Mouse (Mus musculus): ENCODE results near the gene Olfr578. TPM values are rescaled to one million over a fixed set of nuclear protein-coding genes. Genes with fewer than 3 reads are reported as not detected.

Gene Olfr578
- polyA plus RNA-seq, 1 experiment = not detected

GRCm38 (mm10) chr7:102942475-102942874 is 46.6 kb downstream of the Olfr578 start, which contains the start of gene Olfr573-ps1:
Gene Olfr573-ps1 (minus strand): TSS chr7:102942575.
- no peaks in the 10 kb centered on the region for H3K4me1 ChIP-seq (ENCODE audit: control insufficient read depth, insufficient read depth, low read length)
- H3K27ac ChIP-seq (ENCODE audit: insufficient read depth, low read length) = no peak within 1 kb of the TSS
- no peak for TF ChIP-seq CTCF (IDR thresholded peaks at IDR 0.05; ENCODE audit: extremely low read depth, insufficient read depth, low read length)
- TF ChIP-seq POLR2A (IDR thresholded peaks at IDR 0.05; ENCODE audit: extremely low read depth, insufficient read depth, low read length) = no peak
- no peak within 1 kb of the TSS for H3K4me3 ChIP-seq (ENCODE audit: insufficient read depth, low read length)

Other genes starting within 250 kb of the Olfr578 start
- gene Olfr560, start 230.0 kb downstream of the Olfr578 start, polyA plus RNA-seq (2012; rRNA removed) = 0.23 and 0.36 TPM in 2 replicates
- gene Olfr78, start 229.9 kb downstream of the Olfr578 start, polyA plus RNA-seq (2012; rRNA removed) = 4.7 TPM in 2 replicates
- gene Olfr561, start 218.1 kb downstream of the Olfr578 start, polyA plus RNA-seq (2012; rRNA removed) = 0.08 TPM in 1 of 2 replicates, not detected in the other
- not detected in 2 replicates for gene Olfr564, start 185.8 kb downstream of the Olfr578 start, polyA plus RNA-seq (2012; rRNA removed)
- gene Olfr566, start 130.6 kb downstream of the Olfr578 start, polyA plus RNA-seq (2012; rRNA removed) = not detected in 2 replicates
- gene Olfr568, start 112.2 kb downstream of the Olfr578 start, polyA plus RNA-seq (2012; rRNA removed) = not detected in 2 replicates
- not detected in 2 replicates for gene Olfr569, start 98.4 kb downstream of the Olfr578 start, polyA plus RNA-seq (2012; rRNA removed)
- gene Olfr570, start 94.7 kb downstream of the Olfr578 start, polyA plus RNA-seq (2012; rRNA removed) = not detected in 2 replicates
- not detected in 2 replicates for gene Olfr571, start 71.8 kb downstream of the Olfr578 start, polyA plus RNA-seq (2012; rRNA removed)
- not detected in 2 replicates for gene Olfr572, start 64.9 kb downstream of the Olfr578 start, polyA plus RNA-seq (2012; rRNA removed)
- not detected in 2 replicates for gene Olfr573-ps1, start 46.7 kb downstream of the Olfr578 start, polyA plus RNA-seq (2012; rRNA removed)
- gene Olfr574, start 40.9 kb downstream of the Olfr578 start, polyA plus RNA-seq (2012; rRNA removed) = not detected in 2 replicates
- gene Olfr575, start 30.5 kb downstream of the Olfr578 start, polyA plus RNA-seq (2012; rRNA removed) = not detected in 2 replicates
- not detected in 2 replicates for gene Olfr576, start 26.7 kb downstream of the Olfr578 start, polyA plus RNA-seq (2012; rRNA removed)
- gene Olfr577, start 13.4 kb downstream of the Olfr578 start, polyA plus RNA-seq (2012; rRNA removed) = not detected in 2 replicates
- gene Olfr582, start 48.7 kb upstream of the Olfr578 start, polyA plus RNA-seq (2012; rRNA removed) = not detected in 2 replicates
- gene Olfr583, start 62.0 kb upstream of the Olfr578 start, polyA plus RNA-seq (2012; rRNA removed) = not detected in 2 replicates
- not detected in 2 replicates for gene Olfr584, start 92.6 kb upstream of the Olfr578 start, polyA plus RNA-seq (2012; rRNA removed)
- not detected in 2 replicates for gene Olfr585, start 108.4 kb upstream of the Olfr578 start, polyA plus RNA-seq (2012; rRNA removed)
- gene Olfr586, start 136.3 kb upstream of the Olfr578 start, polyA plus RNA-seq (2012; rRNA removed) = not detected in 2 replicates
- gene Olfr588-ps1, start 151.6 kb upstream of the Olfr578 start, polyA plus RNA-seq (2012; rRNA removed) = not detected in 2 replicates
- not detected in 2 replicates for gene Olfr589, start 167.0 kb upstream of the Olfr578 start, polyA plus RNA-seq (2012; rRNA removed)
- gene Olfr591, start 189.0 kb upstream of the Olfr578 start, polyA plus RNA-seq (2012; rRNA removed) = not detected in 2 replicates
- not detected in 2 replicates for gene Olfr592, start 195.5 kb upstream of the Olfr578 start, polyA plus RNA-seq (2012; rRNA removed)
- gene Olfr593, start 222.5 kb upstream of the Olfr578 start, polyA plus RNA-seq (2012; rRNA removed) = not detected in 2 replicates
- gene Olfr594, start 227.7 kb upstream of the Olfr578 start, polyA plus RNA-seq (2012; rRNA removed) = not detected in 2 replicates

Data from cortical plate, adult 2 months (tissue).